Mouse (Mus musculus): Measurements from ENCODE around the gene Dhrs9. TPM values are rescaled to one million over a fixed set of nuclear protein-coding genes. Genes with fewer than 3 reads are reported as not detected.
"Not testable (repeated sequence)": the region's sequence is repeated elsewhere in the genome, so short reads cannot be mapped to it uniquely, and the experiment has no call there.

Gene Dhrs9
- polyA plus RNA-seq (2016; fragmentation: Nextera tagmentation; extraction: Ambion mirVana), result 0.05 TPM in 1 of 2 replicates, not detected in the other

DNA sequence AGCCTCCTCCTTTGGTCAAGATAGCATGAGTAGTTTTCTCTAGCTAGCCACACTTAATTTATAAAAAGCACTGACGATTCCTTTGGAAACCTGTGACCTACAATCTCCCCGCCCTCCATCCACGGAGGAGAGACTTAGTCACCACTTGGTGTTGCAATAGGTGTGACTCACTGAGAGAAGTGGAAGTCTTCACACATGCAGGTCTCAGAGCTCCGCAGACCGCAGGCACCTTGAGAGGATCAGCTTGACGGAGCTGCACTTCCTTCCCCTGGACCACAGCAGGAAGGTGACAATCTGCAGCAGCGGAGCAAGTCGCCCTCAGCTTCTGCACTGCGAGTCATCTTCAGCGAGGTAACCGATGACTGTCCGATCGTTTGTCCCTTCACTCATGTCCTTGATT lies at the start of gene Dhrs9:
Gene Dhrs9 (plus strand): TSS at position 165 of the 400 bp plus-strand sequence.
- Histone ChIP-seq H3K4me2 (no peak within 1 kb of the TSS), H3K36me3 (no peaks in the 10 kb centered on the region), H3K9ac (no peak within 1 kb of the TSS), H3K9me3 (replicated peaks) (no peaks in the 10 kb centered on the region), H3K4me3 (no peak within 1 kb of the TSS), H3K27me3 (replicated peaks) (no peaks in the 10 kb centered on the region), H3K4me1 (replicated peaks) (peaks cover 10% of the 10 kb centered on the region; the same call in 1 of the 2 replicates), H3K27ac (ENCODE audit: poor library complexity, severe bottlenecking) (no peak within 1 kb of the TSS)
- no peak for ATAC-seq (ENCODE audit: insufficient number of reproducible peaks, low FRiP score)
- WGBS, result 29% methylated on average over 13 of the region's 13 CpGs

DNA sequence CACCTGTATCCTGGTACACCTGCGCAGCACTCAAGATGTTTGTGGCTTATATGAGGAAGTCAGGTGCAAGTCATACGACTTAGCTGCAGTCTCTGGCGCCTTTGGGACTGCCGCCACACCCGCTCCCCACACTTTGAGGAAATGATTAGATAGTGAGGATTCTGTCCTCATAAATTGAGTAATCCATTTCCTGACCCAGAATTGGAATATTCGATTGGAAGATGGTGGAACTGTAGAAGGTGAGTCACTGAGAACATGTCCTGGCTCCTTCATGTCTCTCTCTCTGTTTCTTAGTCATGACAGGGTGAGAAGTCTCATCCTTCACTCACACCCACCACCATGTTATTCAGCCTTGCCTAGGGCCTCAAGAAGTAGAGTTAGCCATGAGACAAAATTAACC lies 48.7 kb upstream of the Dhrs9 start:
- H3K4me2 ChIP-seq; H3K9ac ChIP-seq; H3K27me3 ChIP-seq (replicated peaks); H3K9me3 ChIP-seq (replicated peaks); H3K4me1 ChIP-seq (replicated peaks); H3K27ac ChIP-seq (ENCODE audit: poor library complexity, severe bottlenecking); ATAC-seq (ENCODE audit: insufficient number of reproducible peaks, low FRiP score); H3K36me3 ChIP-seq; H3K4me3 ChIP-seq: not testable (repeated sequence)
- 80% methylated on average over 6 of the region's 6 CpGs for WGBS

DNA sequence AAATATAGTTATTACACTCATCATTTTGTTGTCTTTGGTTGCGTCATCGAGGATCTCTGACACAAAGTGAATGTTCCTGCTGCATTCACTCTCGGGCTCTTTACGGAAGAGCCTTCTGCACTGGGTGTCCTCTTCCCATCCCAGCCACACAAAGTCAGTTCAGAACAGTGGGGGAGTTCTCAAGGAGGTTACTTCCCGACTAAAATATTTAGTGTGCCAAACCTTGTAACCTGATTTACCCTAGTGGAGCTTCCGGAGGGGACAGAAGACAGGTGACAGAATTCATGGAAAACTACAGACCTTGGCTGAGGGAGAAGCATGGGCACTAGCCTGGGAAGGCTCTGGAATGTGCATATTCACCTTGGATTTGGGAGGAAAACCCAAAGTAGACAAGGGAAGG lies 38.7 kb upstream of the Dhrs9 start:
- H3K4me1 ChIP-seq (replicated peaks), result no peaks in the 10 kb centered on the region
- 87% methylated on average over 6 of the region's 6 CpGs for WGBS
- no peak overlapping the region for H3K9ac ChIP-seq
- ATAC-seq (ENCODE audit: insufficient number of reproducible peaks, low FRiP score), result no peak
- H3K4me3 ChIP-seq, result no peak overlapping the region
- no peak overlapping the region for H3K4me2 ChIP-seq
- no peaks in the 10 kb centered on the region for H3K27me3 ChIP-seq (replicated peaks)
- no peaks in the 10 kb centered on the region for H3K9me3 ChIP-seq (replicated peaks)
- no peaks in the 10 kb centered on the region for H3K36me3 ChIP-seq
- no peak overlapping the region for H3K27ac ChIP-seq (ENCODE audit: poor library complexity, severe bottlenecking)

DNA sequence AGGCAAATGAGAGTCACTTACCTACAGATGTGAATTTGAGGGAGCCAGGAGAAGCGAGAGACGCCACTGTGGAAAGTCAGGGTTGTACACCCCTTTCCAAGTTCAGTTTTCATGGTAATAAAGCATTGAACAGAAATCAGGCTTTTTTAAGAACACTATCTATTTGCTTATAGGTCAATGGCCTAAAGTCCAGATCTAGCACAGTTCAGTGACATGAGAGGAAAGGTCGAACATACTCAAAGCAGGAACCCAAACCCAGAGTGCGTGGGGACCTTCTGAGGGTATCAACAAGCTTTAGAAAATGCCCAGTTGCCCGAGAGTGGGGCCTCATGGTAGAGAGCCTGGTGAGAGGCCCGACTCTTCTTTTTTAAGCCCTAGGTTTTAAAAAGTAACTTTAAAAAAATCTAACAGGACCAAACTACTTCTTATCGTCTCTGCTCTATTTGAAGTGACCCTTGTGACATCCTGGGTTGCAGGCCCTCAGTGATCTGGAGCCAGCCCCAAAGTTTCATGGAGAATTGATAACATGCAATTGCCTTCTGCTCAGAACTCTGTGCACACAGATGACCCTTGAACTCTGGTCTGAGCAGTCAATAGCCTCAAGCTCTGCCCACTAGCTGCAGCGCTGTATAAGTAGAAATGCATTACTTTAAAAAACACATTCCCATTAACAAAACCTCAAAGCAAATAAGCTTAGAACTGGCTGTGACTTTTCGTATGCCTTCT lies 37.6 kb upstream of the Dhrs9 start, which contains the start of gene Abcb11:
Gene Abcb11 (minus strand): TSS at position 121 of the 726 bp plus-strand sequence.
- no peak within 1 kb of the TSS for H3K27ac ChIP-seq (ENCODE audit: poor library complexity, severe bottlenecking)
- no peak within 1 kb of the TSS for H3K4me3 ChIP-seq
- no peaks in the 10 kb centered on the region for H3K9me3 ChIP-seq (replicated peaks)
- H3K4me1 ChIP-seq (replicated peaks), result no peaks in the 10 kb centered on the region
- H3K9ac ChIP-seq, result no peak within 1 kb of the TSS
- WGBS, result 77% methylated on average over 9 of the region's 9 CpGs
- no peaks in the 10 kb centered on the region for H3K27me3 ChIP-seq (replicated peaks)
- H3K36me3 ChIP-seq, result no peaks in the 10 kb centered on the region
- ATAC-seq (ENCODE audit: insufficient number of reproducible peaks, low FRiP score), result no peak
- no peak within 1 kb of the TSS for H3K4me2 ChIP-seq

DNA sequence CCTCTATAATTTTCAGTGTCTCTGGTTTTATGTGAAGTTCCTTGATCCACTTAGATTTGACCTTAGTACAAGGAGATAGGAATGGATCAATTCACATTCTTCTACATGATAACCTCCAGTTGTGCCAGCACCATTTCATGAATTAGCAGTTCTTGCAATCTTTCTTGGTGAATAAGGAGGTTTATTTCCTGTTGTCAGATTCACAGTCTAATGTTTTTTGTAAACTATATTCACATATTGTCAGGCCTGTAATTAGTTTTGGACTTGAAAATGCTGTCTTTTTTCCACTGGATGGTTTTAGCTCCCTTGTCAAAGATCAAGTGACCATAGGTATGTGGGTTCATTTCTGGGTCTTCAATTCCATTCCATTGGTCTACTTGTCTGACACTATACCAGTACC lies 24.8 kb upstream of the Dhrs9 start:
- not testable (repeated sequence) for H3K27ac ChIP-seq (ENCODE audit: poor library complexity, severe bottlenecking); H3K9me3 ChIP-seq (replicated peaks); H3K4me3 ChIP-seq; H3K4me1 ChIP-seq (replicated peaks); H3K9ac ChIP-seq; H3K36me3 ChIP-seq; H3K4me2 ChIP-seq; H3K27me3 ChIP-seq (replicated peaks)
- ATAC-seq (ENCODE audit: insufficient number of reproducible peaks, low FRiP score), result peak; percentile 100

DNA sequence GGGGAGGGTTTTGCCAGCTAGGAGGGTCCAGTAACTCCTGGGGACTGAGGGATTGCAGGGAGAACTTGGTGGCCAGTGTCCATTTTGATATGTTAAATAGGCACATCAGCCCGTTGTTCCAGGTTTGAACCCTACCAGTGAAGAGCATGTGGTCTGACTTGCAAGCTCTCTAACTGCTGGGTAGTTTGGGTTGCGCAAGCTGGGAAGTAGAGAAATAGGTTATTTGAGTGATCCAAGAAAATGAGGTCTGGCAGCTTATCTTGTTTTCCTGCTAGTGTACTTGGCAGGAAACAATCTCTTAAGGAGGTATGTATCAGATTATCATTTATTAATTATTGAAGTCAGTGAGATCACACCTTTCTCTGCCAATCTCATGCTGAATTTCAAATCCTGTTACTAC lies 15.4 kb upstream of the Dhrs9 start:
- WGBS, result 78% methylated on average over 2 of the region's 2 CpGs
- Histone ChIP-seq H3K4me2 (no peak overlapping the region), H3K27me3 (replicated peaks) (no peaks in the 10 kb centered on the region)

DNA sequence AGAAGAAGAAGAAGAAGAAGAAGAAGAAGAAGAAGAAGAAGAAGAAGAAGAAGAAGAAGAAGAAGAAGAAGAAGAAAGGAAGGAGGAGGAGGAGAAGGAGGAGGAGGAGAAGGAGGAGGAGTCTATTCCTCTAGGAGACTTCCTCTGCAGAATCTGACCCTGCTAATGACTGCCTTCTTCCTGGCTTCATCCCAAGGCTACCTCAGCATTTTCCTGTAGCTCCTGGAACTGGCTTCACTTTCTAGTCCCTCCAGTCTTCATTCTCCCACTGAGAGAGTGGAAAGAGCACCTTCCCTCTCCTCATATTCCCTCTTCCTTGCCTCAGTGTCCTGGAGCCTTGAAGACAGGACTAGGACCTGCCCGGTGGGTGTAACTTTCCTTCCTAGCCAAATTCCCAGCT lies 15.0 kb upstream of the Dhrs9 start:
- Histone ChIP-seq H3K27me3 (replicated peaks) (no peaks in the 10 kb centered on the region), H3K27ac (ENCODE audit: poor library complexity, severe bottlenecking) (no peak overlapping the region), H3K36me3 (no peaks in the 10 kb centered on the region), H3K4me1 (replicated peaks) (no peaks in the 10 kb centered on the region), H3K9ac (no peak overlapping the region), H3K4me3 (no peak overlapping the region), H3K4me2 (no peak overlapping the region), H3K9me3 (replicated peaks) (no peaks in the 10 kb centered on the region)
- WGBS, result 94% methylated on average over 1 of the region's 1 CpGs
- no peak for ATAC-seq (ENCODE audit: insufficient number of reproducible peaks, low FRiP score)

More for the DNA sequence above, 15.4 kb upstream of the Dhrs9 start:
- Histone ChIP-seq H3K27ac (ENCODE audit: poor library complexity, severe bottlenecking) (no peak overlapping the region), H3K9ac (no peak overlapping the region), H3K36me3 (no peaks in the 10 kb centered on the region), H3K4me1 (replicated peaks) (no peaks in the 10 kb centered on the region), H3K9me3 (replicated peaks) (no peaks in the 10 kb centered on the region), H3K4me3 (no peak overlapping the region)
- ATAC-seq (ENCODE audit: insufficient number of reproducible peaks, low FRiP score), result no peak

DNA sequence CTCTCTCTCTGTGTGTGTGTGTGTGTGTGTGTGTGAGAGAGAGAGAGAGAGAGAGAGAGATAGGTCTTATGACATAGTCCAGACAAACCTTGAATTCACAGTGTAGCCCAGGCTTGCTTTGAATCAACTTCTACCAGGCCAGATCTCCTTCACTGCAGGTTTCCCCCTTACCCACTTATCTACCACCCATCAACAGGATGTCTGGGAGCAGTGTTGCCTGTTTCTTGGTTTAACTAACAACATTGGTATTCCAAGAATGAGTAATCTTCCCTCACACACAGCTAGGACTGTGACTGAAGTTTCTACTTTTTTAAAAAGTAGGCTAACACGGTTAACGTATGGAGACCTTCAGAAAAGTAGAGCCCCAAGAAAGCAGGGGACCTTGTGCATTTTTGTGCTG lies 3.5 kb upstream of the Dhrs9 start:
- Histone ChIP-seq H3K4me2 (no peak overlapping the region), H3K4me1 (replicated peaks) (peaks cover 10% of the 10 kb centered on the region; the same call in 1 of the 2 replicates), H3K9me3 (replicated peaks) (no peaks in the 10 kb centered on the region), H3K27me3 (replicated peaks) (no peaks in the 10 kb centered on the region), H3K36me3 (no peaks in the 10 kb centered on the region), H3K27ac (ENCODE audit: poor library complexity, severe bottlenecking) (no peak overlapping the region), H3K9ac (no peak overlapping the region), H3K4me3 (no peak overlapping the region)
- 51% methylated on average over 2 of the region's 2 CpGs for WGBS
- ATAC-seq (ENCODE audit: insufficient number of reproducible peaks, low FRiP score), result no peak

- no peak for ATAC-seq (ENCODE audit: insufficient number of reproducible peaks, low FRiP score)
- WGBS, result 55% methylated on average over 1 of the region's 1 CpGs
Measured at GRCm38 (mm10) chr2:69379801-69380200, 444 bp upstream of the Dhrs9 start.

DNA sequence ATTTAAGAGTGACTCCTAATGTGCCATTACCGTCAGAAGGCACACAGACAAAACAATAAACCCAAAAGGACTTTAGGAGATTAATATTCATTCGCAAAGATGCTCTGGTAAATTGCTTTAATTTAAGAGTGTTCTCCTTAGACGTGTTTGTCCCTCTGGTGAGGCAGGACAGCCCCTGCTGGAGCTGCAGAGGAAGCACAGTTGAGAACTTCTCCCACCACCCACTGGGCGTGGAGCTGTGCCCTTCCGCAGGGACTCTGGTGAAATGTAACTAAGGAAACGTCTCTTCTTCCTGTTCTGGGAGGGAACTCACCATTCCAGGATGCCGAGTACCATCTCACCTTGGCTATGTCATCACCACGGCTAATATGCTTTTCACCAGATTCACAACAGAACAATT lies 1.5 kb downstream of the Dhrs9 start:
- ATAC-seq (ENCODE audit: insufficient number of reproducible peaks, low FRiP score), result no peak
- no peaks in the 10 kb centered on the region for H3K9me3 ChIP-seq (replicated peaks)
- H3K27ac ChIP-seq (ENCODE audit: poor library complexity, severe bottlenecking), result no peak overlapping the region
- H3K4me1 ChIP-seq (replicated peaks), result peaks cover 9% of the 10 kb centered on the region; the same call in 1 of the 2 replicates
- H3K27me3 ChIP-seq (replicated peaks), result no peaks in the 10 kb centered on the region
- H3K36me3 ChIP-seq, result no peaks in the 10 kb centered on the region
- WGBS, result 47% methylated on average over 8 of the region's 8 CpGs
- no peak overlapping the region for H3K9ac ChIP-seq
- no peak overlapping the region for H3K4me2 ChIP-seq
- no peak overlapping the region for H3K4me3 ChIP-seq

More at GRCm38 (mm10) chr2:69379801-69380200, 444 bp upstream of the Dhrs9 start:
- H3K4me3 ChIP-seq, result no peak overlapping the region
- H3K9ac ChIP-seq, result no peak overlapping the region
- no peak overlapping the region for H3K27ac ChIP-seq (ENCODE audit: poor library complexity, severe bottlenecking)
- peaks cover 10% of the 10 kb centered on the region; the same call in 1 of the 2 replicates for H3K4me1 ChIP-seq (replicated peaks)
- no peaks in the 10 kb centered on the region for H3K36me3 ChIP-seq
- no peaks in the 10 kb centered on the region for H3K27me3 ChIP-seq (replicated peaks)
- no peak overlapping the region for H3K4me2 ChIP-seq
- H3K9me3 ChIP-seq (replicated peaks), result no peaks in the 10 kb centered on the region

DNA sequence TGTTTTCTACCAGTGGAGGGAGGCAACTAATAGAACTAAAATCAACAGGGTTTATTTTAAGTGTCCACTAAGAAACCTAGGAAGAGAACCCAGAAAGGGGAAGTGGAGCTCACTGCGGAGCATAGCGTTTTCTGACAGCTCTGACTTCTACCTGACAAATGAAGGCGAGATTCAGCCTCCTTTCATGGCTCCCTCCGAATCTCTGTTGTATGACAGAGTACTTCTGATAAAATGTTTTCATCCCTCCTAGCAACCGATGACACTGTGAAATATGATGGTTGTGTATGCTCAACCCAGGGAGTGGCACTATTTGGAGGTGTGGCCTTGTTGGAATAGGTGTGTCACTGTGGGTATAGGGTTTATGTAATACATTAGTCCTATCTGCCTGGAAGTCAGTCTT lies 2.6 kb downstream of the Dhrs9 start:
- no peaks in the 10 kb centered on the region for H3K9me3 ChIP-seq (replicated peaks)
- WGBS, result 85% methylated on average over 5 of the region's 5 CpGs
- no peaks in the 10 kb centered on the region for H3K36me3 ChIP-seq
- no peak overlapping the region for H3K27ac ChIP-seq (ENCODE audit: poor library complexity, severe bottlenecking)
- ATAC-seq (ENCODE audit: insufficient number of reproducible peaks, low FRiP score), result no peak
- no peaks in the 10 kb centered on the region for H3K27me3 ChIP-seq (replicated peaks)
- no peak overlapping the region for H3K4me2 ChIP-seq
- peaks cover 5% of the 10 kb centered on the region; the same call in 1 of the 2 replicates for H3K4me1 ChIP-seq (replicated peaks)
- no peak overlapping the region for H3K9ac ChIP-seq
- H3K4me3 ChIP-seq, result no peak overlapping the region
